Mouse (Mus musculus) forebrain, embryonic 10.5 days (tissue): ENCODE data around the gene Creb3l2. TPM values are rescaled to one million over a fixed set of nuclear protein-coding genes. Genes with fewer than 3 reads are reported as not detected.
"Not testable (repeated sequence)": the region's sequence is repeated elsewhere in the genome, so short reads cannot be mapped to it uniquely, and the experiment has no call there.

ENCODE experiments used
- DNase-seq: peaks from one replicate; pipeline ENCODE4 v3.0.0-alpha.2; 2017; ENCODE audit warnings: low spot score; ENCODE audit errors: extremely low spot score
- H3K27ac ChIP-seq: fragments of 300-500 bp; sonication (generic); 2 replicates; pipeline ENCODE4 v1.5.1; 2016; ENCODE audit warnings: mild to moderate bottlenecking
- H3K27me3 ChIP-seq: fragments of 300-500 bp; sonication (generic); 2 replicates; pipeline ENCODE4 v1.6.1; 2016; ENCODE audit warnings: mild to moderate bottlenecking; ENCODE audit not compliant: poor library complexity, severe bottlenecking
- H3K36me3 ChIP-seq: fragments of 300-500 bp; sonication (generic); replicated peaks from 2 replicates; pipeline ENCODE4 v1.6.1; 2016; ENCODE audit warnings: mild to moderate bottlenecking, moderate library complexity
- H3K4me1 ChIP-seq: fragments of 300-500 bp; sonication (generic); 2 replicates; pipeline ENCODE4 v1.6.1; 2016
- H3K4me3 ChIP-seq: fragments of 300-500 bp; sonication (generic); 2 replicates; pipeline ENCODE4 v1.5.1; 2016; ENCODE audit warnings: mild to moderate bottlenecking, moderate library complexity
- H3K9me3 ChIP-seq: fragments of 300-500 bp; sonication (generic); 2 replicates; pipeline ENCODE4 v1.6.1; 2016; ENCODE audit warnings: mild to moderate bottlenecking, moderate library complexity
- WGBS: fragments of 180-500 bp; shearing (Covaris S2); methylation state at CpG from one replicate; pipeline ENCODE4 v1.1.7; 2016; 5-methylcytosine and 5-hydroxymethylcytosine counted together
- polyA plus RNA-seq: library from polyadenylated mRNA; unstranded; fragments of >200 nt; fragmentation: Nextera tagmentation; extraction: Ambion mirVana; gene quantifications from 2 replicates; pipeline ENCODE4 v1.2.1, GENCODE M21; 2016

Gene Creb3l2
- polyA plus RNA-seq, 1 experiment from 2014 or later, result 5.2 TPM

DNA sequence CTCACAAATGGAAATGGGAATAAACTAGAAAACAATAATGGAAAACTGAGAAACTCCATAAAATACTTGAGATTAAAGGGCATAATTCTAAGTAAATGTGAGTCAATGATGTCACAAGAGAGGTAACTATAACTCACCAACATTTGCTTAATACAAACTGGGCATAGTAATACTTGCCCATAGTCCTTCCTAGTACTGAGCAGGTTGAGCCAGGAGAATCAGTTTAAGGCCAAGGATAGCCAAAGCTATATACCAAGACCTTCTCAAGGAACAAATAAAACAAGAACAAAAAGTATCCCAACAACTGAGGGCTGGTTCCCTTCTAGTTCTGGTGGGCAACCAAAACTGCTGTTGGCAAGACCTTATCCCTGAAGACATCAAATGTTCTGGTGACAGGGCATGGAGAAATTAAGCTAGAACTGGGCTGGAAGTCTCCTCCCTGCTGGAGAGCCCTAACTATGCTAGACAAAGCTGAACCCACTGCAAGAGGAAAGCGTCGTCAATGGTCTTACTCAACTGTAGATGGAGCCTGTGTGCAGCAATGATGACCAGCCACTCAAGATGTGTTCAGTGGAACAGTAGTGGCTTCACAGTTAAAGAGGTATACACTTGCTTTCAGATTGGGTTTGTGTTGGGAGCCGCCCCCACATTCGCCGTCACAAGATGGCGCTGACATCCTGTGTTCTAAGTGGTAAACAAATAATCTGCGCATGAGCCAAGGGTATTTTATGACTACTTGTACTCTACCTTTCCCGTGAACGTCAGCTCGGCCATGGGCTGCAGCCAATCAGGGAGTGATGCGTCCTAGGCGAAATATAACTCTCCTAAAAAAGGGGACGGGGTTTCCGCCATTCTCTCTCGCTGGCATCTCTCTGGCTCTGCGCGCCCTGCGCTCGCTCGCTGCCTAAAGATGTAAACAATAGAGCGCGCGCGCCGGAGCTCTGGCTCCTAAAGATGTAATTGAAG lies 21.9 kb upstream of the Creb3l2 start:
- H3K9me3 ChIP-seq, H3K36me3 ChIP-seq, H3K4me1 ChIP-seq, H3K27me3 ChIP-seq: not testable (repeated sequence)
- peak; percentile 56 for DNase-seq
- 1% methylated on average over 7 of the region's 25 CpGs for whole genome bisulfite sequencing
- Histone ChIP-seq H3K4me3 (peak overlapping the region; percentile 51), H3K27ac (peak overlapping the region; percentile 59; the same call in 1 of the 2 replicates)

- Histone ChIP-seq H3K27ac (no peak overlapping the region), H3K36me3 (no peaks in the 10 kb centered on the region), H3K27me3 (no peaks in the 10 kb centered on the region), H3K4me1 (peaks cover 5% of the 10 kb centered on the region), H3K4me3 (no peak overlapping the region), H3K9me3 (no peaks in the 10 kb centered on the region)
- no peak for DNase-seq
- 91% methylated on average over 6 of the region's 6 CpGs for WGBS
Measured at GRCm38 (mm10) chr6:37460681-37461080, 18.7 kb upstream of the Creb3l2 start.

DNA sequence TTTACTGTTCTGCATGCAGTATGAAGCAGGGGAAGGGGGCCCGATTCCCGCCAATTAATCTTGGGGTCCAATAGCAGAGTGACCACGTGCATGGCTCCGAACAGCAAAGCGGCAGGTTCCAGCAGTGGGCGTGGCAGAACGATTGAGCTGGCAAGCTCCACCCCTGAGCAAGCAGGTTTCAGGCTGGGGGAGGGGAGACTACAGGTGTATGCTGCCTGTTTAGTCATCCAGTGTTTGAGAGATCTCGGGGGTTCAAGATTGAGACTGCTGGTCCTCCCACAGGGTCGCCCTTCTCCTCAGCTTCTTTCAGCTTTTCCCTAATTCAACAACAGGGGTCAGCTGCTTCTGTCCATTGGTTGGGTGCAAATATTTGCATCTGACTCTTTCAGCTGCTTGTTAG lies 17.7 kb upstream of the Creb3l2 start:
- H3K27me3 ChIP-seq, H3K27ac ChIP-seq, H3K9me3 ChIP-seq, DNase-seq, H3K36me3 ChIP-seq, H3K4me3 ChIP-seq, H3K4me1 ChIP-seq: not testable (repeated sequence)
- 44% methylated on average over 9 of the region's 9 CpGs for WGBS

- no peaks in the 10 kb centered on the region for H3K36me3 ChIP-seq
- no peaks in the 10 kb centered on the region for H3K9me3 ChIP-seq
- H3K27ac ChIP-seq, result no peak overlapping the region
- WGBS, result 52% methylated on average over 10 of the region's 10 CpGs
- no peaks in the 10 kb centered on the region for H3K27me3 ChIP-seq
- no peaks in the 10 kb centered on the region for H3K4me1 ChIP-seq
- no peak overlapping the region for H3K4me3 ChIP-seq
- no peak for DNase-seq
Measured at GRCm38 (mm10) chr6:37457990-37458655, 16.2 kb upstream of the Creb3l2 start.

DNA sequence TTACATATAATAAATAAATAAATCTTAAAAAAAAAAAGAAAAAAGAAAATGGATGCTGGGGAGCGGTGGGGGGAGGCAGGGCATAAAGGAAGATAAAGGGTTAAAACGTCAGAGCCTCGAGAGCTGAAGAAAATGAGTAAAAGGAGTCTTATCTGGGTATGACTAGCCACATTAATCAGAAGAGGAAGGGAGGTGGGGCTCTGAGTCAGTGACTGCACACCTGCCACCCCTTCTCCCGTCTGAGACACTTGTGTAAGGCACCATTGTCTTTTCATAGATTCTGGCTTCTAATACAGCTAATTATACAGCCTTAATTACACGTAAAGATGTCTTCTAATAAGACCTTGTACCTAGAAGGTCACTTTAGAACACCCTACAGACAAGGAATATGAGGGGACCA lies 13.6 kb upstream of the Creb3l2 start:
- H3K4me3 ChIP-seq, result no peak overlapping the region
- no peaks in the 10 kb centered on the region for H3K4me1 ChIP-seq
- no peaks in the 10 kb centered on the region for H3K9me3 ChIP-seq
- H3K27ac ChIP-seq, result no peak overlapping the region
- DNase-seq, result no peak
- no peaks in the 10 kb centered on the region for H3K27me3 ChIP-seq
- no peaks in the 10 kb centered on the region for H3K36me3 ChIP-seq
- 75% methylated on average over 5 of the region's 5 CpGs for WGBS

- no peaks in the 10 kb centered on the region for H3K36me3 ChIP-seq
- H3K9me3 ChIP-seq, result no peaks in the 10 kb centered on the region
- no peaks in the 10 kb centered on the region for H3K27me3 ChIP-seq
- no peak overlapping the region for H3K4me3 ChIP-seq
- WGBS, result 87% methylated on average over 4 of the region's 4 CpGs
- H3K4me1 ChIP-seq, result no peaks in the 10 kb centered on the region
- no peak for DNase-seq
- H3K27ac ChIP-seq, result no peak overlapping the region
Measured at GRCm38 (mm10) chr6:37453047-37453446, 11.1 kb upstream of the Creb3l2 start.

DNA sequence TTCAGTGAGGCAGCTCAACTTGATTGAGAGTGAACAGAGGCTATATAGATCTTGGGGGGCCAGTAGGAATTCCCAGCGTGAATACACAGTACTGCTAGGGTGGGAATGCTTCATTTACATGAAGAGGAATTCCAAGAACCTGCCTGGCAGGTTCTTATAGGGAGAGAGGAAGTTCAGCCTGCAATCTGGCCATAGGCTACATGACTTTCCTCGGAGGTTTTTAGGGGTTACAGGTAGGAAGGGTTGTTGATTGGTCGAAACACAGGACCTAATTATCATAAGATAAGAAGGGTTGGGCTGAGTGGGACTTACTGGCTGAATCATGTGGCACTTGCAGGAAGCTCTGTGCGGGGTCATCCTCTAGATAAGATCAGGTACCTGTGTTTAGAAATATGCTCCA lies 9.7 kb upstream of the Creb3l2 start:
- Histone ChIP-seq H3K4me1 (no peaks in the 10 kb centered on the region), H3K27ac (no peak overlapping the region), H3K4me3 (no peak overlapping the region), H3K36me3 (no peaks in the 10 kb centered on the region), H3K27me3 (no peaks in the 10 kb centered on the region), H3K9me3 (no peaks in the 10 kb centered on the region)
- 68% methylated on average over 4 of the region's 4 CpGs for WGBS
- no peak for DNase-seq

DNA sequence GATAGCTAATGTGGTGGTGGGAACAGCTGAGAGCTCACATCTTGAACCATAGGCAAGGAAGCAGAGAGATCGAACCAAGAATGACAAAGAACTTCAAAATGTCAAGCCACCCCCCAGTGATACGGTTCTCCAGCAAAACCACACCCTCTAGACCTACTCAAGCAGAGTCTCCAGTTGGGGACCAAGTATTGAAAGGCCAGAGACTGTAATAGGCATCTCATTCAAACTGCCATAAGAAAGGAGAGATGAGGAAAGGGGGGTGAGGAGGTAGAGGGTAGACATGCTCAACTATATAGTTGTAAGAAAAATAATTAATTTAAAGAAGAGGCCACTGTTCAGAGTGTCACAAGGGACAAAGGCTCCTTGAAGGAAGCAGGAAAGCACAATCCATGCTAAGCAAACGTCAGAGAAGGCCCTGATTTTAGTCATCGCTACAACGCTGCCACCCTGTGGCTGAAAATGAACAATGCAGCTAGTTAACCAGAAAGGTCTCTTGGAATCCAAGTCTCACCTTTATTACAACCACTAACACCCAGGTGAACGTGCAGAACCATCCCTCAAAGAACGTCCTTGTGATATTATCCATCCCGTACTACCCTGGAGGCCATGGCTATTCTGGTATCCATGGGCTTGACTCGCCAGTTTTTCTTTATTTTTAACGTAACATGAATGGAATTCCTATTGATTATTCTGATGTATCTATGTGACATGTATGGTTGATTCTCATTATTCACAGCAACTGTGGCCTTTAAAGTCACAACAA lies 5.9 kb upstream of the Creb3l2 start:
- H3K36me3 ChIP-seq, result no peaks in the 10 kb centered on the region
- peaks cover 2% of the 10 kb centered on the region; the same call in 1 of the 2 replicates for H3K9me3 ChIP-seq
- no peak overlapping the region for H3K4me3 ChIP-seq
- DNase-seq, result peak; percentile 58
- peaks cover 2% of the 10 kb centered on the region for H3K4me1 ChIP-seq
- WGBS, result 29% methylated on average over 10 of the region's 10 CpGs
- H3K27me3 ChIP-seq, result no peaks in the 10 kb centered on the region
- H3K27ac ChIP-seq, result no peak overlapping the region

DNA sequence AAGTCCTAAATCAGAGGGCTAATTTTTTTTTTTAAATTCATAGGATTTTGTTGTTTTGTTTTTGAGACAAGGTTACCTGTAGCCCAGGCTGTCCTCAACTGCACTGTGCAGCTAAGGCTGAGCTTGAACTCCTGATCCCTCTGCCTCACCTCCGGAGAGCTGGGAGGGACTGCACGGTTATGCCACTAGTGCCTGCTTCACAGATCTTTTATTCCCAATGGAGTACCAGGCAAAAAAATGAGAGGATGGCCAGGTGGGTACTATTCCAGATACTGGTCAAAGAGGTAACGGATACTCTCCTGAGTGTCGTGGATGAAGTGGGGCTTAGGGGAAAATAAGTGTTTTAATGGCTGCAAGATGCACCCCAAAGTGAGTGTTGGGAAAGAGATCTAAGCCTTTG lies 835 bp upstream of the Creb3l2 start:
- WGBS, result 47% methylated on average over 4 of the region's 4 CpGs
- Histone ChIP-seq H3K4me1 (peaks cover 26% of the 10 kb centered on the region), H3K27me3 (peaks cover 9% of the 10 kb centered on the region; the same call in 1 of the 2 replicates), H3K27ac (peak overlapping the region; percentile 87), H3K4me3 (peak overlapping the region; percentile 84), H3K36me3 (no peaks in the 10 kb centered on the region), H3K9me3 (peaks cover 2% of the 10 kb centered on the region; the same call in 1 of the 2 replicates)
- no peak for DNase-seq

DNA sequence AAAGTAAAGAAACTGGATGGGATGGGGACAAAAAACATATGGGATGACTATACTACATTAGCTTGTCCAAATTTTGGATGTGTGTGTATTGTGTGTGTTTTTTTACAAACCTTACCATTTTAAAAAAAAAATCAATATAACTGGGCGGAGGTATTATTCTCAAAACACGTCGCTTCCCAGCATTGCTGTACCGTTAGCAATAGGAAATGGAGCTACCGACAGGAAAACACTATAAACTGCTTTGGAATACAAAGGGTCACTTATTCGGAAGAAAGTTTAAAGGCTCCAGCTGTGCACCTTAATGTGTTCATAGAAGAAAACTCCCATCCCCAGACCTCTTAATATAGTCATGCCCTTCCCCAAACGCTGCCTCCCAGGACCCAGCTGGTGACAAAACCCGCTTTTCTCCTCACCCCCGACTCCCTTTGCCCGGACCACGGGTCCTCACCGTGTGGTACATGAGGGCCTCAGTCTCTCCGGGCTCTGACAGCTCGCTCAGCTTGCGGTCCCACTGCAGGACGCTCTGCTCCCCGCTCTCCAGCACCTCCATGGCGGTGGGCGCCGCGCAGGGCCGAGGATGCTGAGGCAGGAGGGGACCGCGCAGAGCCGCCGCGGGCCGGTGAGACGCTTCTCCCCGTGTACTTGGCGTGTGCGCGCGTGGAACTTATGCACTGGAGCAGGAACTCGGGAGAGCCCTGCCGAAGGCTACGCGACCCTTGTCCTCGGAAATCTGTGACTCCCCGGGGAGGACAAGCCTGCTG lies 515 bp downstream of the Creb3l2 start:
- H3K27ac ChIP-seq, result peak overlapping the region; percentile 87
- peaks cover 30% of the 10 kb centered on the region for H3K4me1 ChIP-seq
- WGBS, result 2% methylated on average over 40 of the region's 40 CpGs
- peaks cover 2% of the 10 kb centered on the region; the same call in 1 of the 2 replicates for H3K9me3 ChIP-seq
- DNase-seq, result peak; percentile 44
- H3K27me3 ChIP-seq, result peaks cover 9% of the 10 kb centered on the region; the same call in 1 of the 2 replicates
- H3K36me3 ChIP-seq, result no peaks in the 10 kb centered on the region
- H3K4me3 ChIP-seq, result peak overlapping the region; percentile 84

- 15% methylated on average over 12 of the region's 12 CpGs for WGBS
- Histone ChIP-seq H3K27me3 (peaks cover 9% of the 10 kb centered on the region; the same call in 1 of the 2 replicates), H3K4me3 (peak overlapping the region; percentile 84), H3K9me3 (peaks cover 2% of the 10 kb centered on the region; the same call in 1 of the 2 replicates), H3K4me1 (peaks cover 30% of the 10 kb centered on the region), H3K27ac (peak overlapping the region; percentile 67), H3K36me3 (no peaks in the 10 kb centered on the region)
- DNase-seq, result peak; percentile 21
Measured at GRCm38 (mm10) chr6:37440491-37441250, 1.3 kb downstream of the Creb3l2 start.
